Mouse (Mus musculus) E14TG2a.4 (cell line): ENCODE results near the gene Scap.
"Not testable (repeated sequence)": the region's sequence is repeated elsewhere in the genome, so short reads cannot be mapped to it uniquely, and the experiment has no call there.

Experiments
- H3K27me3 ChIP-seq: 2 replicates; pipeline ENCODE4 v1.6.1; 2014; ENCODE audit warnings: low read length, control low read depth; ENCODE audit not compliant: insufficient read depth
- H3K36me3 ChIP-seq: 2 replicates; pipeline ENCODE4 v1.6.1; 2014; ENCODE audit warnings: low read length, control low read depth; ENCODE audit not compliant: insufficient read depth
- H3K4me1 ChIP-seq: replicated peaks from 2 replicates; pipeline ENCODE4 v1.6.1; 2014; ENCODE audit warnings: low read depth, low read length, control low read depth
- H3K4me3 ChIP-seq: replicated peaks from 2 replicates; pipeline ENCODE4 v1.5.1; 2014; ENCODE audit warnings: mild to moderate bottlenecking, low read length
- H3K9me3 ChIP-seq: 2 replicates; pipeline ENCODE4 v1.6.1; 2014; ENCODE audit warnings: low read length, control low read depth
- CTCF ChIP-seq: conservative IDR thresholded peaks from 2 replicates; pipeline ENCODE4 v1.5.1; 2014; ENCODE audit warnings: low read length
- NANOG ChIP-seq: IDR thresholded peaks from 2 replicates; pipeline ENCODE4 v1.6.1; 2014; ENCODE audit warnings: borderline replicate concordance, low read length, mixed read lengths
- POU5F1 ChIP-seq: IDR thresholded peaks from 2 replicates; pipeline ENCODE4 v1.6.1; 2014; ENCODE audit warnings: low read length, borderline replicate concordance

The Scap gene

DNA sequence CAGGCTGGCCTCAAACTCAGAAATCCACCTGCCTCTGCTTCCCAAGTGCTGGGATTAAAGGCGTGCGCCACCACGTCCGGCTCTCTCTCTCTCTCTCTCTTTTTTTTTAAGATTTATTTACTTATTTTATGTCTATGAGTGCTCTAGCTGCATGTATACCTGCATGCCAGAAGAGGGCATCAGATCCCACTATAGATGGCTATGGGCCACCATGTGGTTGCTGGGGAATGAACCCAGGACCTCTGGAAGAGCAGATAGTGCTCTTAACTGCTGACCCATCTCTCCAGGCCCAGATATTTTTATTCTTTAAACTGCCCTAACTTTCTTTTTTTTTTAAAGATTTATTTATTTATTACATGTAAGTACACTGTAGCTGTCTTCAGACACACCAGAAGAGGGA, 70.2 kb downstream of the Scap start:
- H3K9me3 ChIP-seq, H3K4me3 ChIP-seq, H3K27me3 ChIP-seq: not testable (repeated sequence)
- peak; percentile 25; the same call in 1 of the 2 replicates for TF ChIP-seq CTCF
- H3K4me1 ChIP-seq, result peaks cover 77% of the 10 kb centered on the region
- peaks cover 45% of the 10 kb centered on the region for H3K36me3 ChIP-seq

DNA sequence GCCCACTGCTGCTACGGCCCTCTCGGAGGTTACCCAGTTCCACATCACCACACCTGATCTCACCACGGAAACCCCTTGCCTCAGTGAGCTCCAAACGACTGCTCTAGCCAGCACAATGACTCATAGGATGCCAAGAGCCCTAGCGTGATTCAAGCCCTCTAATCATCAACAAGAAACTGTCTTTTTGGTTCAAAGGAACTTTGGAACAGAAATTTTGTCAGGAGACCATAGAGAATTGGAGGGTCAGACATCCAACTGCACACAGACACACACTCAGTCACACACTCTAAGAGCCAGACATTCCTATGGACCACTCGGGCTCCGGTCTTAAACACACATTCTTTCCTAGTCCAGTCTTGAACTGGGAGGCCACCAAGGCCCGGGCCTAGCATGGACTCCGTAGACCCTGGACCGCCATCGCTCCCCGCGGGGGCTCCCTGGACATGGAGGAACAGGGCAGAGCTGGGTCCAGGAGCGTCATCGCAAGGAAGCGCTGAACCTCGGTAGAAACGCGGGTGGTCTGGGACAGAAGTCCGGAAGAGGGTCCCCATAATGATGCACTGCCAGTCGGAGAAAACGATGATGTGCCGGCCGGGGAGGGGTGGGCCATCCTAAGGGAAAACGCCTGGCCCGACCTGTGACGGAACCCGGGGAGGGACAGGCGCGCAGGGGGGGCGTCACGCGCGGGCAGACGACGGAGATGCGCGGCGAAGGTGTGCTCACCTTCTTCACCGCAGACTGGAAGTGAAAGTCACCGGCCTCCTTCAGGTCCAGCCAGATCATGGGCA, 74.4 kb downstream of the Scap start:
- TF ChIP-seq CTCF, result no peak
- TF ChIP-seq POU5F1, result no peak
- no peak for TF ChIP-seq NANOG
- Histone ChIP-seq H3K36me3 (peaks cover 20% of the 10 kb centered on the region), H3K27me3 (no peaks in the 10 kb centered on the region), H3K9me3 (no peaks in the 10 kb centered on the region), H3K4me3 (peak overlapping the region; percentile 98), H3K4me1 (peaks cover 49% of the 10 kb centered on the region)

DNA sequence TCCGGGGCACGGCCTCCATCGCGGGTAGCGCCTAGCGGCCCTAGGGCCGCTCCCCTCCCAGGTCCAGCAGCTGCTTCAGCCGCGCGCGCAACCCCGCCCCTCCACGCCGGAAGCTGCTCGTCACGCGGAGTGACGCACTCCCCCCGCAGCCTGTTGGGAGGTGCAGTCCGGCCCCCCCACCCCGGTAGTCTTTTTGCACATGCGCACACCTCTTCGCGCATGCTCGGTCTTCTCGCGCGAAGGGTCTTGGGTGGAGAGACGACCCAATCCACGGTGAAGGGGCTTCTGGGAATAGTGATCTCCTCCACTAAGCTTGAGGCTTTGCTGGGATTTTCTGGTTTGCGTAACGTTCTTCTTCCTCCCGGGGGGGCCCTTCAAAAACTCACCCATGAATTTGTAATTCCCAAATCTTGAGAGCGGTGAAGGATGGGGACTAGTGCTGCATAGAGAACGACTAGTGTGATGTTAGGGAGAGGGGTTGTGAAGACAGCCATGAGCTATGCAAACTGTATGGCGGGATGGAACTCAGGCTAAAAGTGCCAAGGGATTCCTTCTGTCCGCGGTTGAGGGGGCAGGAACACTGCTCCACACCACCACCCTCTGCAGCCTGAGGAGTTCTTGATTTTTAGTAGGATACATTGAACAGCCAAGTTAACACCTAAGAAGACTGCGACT, 75.1 kb downstream of the Scap start, which contains the start of gene Ptpn23:
Ptpn23 (minus strand) TSS at position 115 of the 675 bp plus-strand sequence.
- Histone ChIP-seq H3K36me3 (peaks cover 15% of the 10 kb centered on the region), H3K27me3 (no peaks in the 10 kb centered on the region), H3K4me1 (peaks cover 48% of the 10 kb centered on the region), H3K4me3 (peak within 1 kb of the TSS; percentile 98), H3K9me3 (no peaks in the 10 kb centered on the region)
- no peak for TF ChIP-seq CTCF
- TF ChIP-seq NANOG, result no peak
- no peak for TF ChIP-seq POU5F1

DNA sequence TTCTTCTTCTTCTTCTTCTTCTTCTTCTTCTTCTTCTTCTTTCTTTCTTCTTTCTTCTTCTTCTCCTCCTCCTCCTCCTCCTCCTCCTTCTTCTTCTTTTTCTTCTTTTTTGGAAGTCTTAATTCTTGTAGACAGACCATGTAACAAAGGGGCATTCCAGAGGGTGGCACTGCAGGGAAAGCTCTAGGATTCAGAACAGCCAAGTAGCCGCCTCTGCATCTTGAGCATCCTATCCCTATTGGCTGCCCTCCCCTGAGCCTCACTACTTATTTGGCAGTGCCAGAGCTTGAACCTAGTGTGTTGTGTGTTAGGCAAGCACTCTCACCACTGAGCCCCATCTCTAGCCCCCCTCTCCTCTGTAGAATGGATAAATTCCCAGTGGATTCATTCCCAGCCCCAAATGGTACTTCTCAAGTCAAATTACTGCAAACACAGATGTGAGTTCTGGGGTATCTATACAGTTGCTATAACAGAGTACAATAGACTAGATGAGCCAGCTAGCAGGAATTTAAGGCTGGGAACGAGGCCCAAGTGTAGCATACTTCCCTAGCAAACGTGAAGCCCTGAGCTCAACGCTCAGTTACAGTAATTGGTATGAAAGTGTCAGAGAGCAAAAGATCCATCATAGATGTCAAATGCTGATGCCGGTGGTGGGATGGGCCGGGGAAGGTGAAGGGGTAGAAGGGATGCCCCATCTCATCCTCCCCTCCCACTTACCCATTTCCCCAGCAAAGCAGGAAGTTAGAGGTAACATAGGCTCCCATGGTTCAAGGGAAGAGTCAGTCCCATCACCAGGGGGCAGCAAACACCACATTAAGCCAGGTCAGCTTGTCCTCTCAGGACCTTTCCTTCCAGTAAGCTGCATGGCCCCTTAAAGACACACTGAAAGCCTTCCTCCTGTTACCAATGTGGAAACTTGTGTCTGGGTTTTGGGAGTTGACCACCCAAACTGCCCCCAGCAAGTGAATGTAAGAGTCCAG, 78.1 kb downstream of the Scap start:
- Histone ChIP-seq H3K4me1 (peaks cover 28% of the 10 kb centered on the region), H3K9me3 (no peaks in the 10 kb centered on the region), H3K27me3 (no peaks in the 10 kb centered on the region), H3K36me3 (no peaks in the 10 kb centered on the region), H3K4me3 (no peak overlapping the region)
- TF ChIP-seq POU5F1 (no peak), CTCF (peak; percentile 70)

DNA sequence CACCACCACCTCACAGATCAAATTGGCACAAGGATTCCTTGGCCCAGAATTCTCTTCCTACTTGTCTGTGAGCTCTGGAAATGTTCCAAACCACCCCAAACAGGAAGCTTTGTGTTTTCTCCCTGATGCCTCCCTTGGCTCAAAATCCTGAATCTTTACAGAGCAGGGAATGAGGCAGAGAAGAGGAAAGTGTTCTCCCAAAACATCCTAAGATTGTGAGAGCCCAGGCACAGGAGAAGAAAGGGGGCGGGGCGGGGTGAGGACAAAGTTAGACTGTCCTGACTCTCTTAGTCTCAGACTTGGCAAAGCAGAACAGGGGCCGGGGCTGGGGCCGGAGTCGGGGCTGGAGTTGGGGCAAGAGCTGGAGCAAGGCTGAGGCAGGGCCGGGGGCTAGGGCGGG, 79.8 kb downstream of the Scap start:
- no peak for TF ChIP-seq NANOG
- no peak for TF ChIP-seq POU5F1
- no peak for TF ChIP-seq CTCF
- Histone ChIP-seq H3K36me3 (no peaks in the 10 kb centered on the region), H3K4me3 (no peak overlapping the region), H3K9me3 (no peaks in the 10 kb centered on the region), H3K4me1 (peaks cover 15% of the 10 kb centered on the region), H3K27me3 (no peaks in the 10 kb centered on the region)

DNA sequence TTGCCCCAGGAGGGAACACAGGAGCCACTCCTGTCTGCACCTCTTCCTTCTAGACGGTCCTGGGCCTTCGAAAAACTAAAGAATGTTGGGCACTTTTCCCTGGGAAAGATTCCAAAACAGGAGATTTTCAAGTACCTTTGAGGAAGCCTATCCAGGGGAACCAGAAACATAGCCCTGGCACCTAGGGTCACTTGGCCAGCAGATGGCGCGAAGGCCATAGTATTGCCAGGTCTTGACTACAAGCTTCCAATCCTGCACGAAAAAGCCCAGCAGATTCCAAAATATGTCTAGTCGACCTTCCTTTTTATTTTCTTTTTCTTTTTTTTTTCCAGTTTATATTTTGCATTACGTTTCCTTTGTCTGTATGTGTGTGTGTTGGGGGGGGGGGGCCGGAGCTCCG, 80.7 kb downstream of the Scap start:
- H3K27me3 ChIP-seq, result no peaks in the 10 kb centered on the region
- H3K4me1 ChIP-seq, result peaks cover 11% of the 10 kb centered on the region
- no peak for TF ChIP-seq NANOG
- TF ChIP-seq CTCF, result 0 out of 2 replicates have a peak, but pooled peaks have one; percentile 7
- TF ChIP-seq POU5F1, result no peak
- no peak overlapping the region for H3K4me3 ChIP-seq
- no peaks in the 10 kb centered on the region for H3K36me3 ChIP-seq
- H3K9me3 ChIP-seq, result no peaks in the 10 kb centered on the region

DNA sequence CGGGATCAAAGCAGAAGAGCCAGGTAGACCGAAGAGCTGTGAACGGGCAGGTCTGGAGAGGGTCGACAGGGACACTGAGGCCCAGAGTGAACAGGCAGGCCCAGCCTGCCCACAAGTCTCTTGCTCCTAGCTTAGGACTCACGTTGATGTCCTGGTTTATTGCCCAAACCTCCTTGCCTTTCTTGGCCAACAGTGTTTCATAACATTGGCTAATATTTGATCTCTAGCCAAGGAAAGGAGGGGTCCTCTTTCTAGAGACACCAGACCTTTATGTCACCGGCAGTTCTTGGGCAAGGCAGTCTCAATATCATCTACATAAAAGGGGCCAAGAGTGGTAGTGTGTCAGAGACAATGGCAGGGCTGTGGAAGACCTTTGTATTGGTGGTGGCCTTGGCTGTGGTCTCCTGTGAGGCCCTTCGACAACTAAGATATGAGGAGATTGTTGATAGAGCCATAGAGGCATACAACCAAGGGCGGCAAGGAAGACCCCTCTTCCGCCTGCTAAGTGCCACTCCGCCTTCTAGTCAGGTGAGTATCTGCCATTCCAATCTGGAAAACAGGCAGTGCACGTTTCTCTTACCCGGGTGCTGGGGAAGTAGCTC, 86.5 kb downstream of the Scap start, which contains the start of gene Ngp:
Ngp (plus strand) TSS at position 237 of the 602 bp plus-strand sequence.
- H3K27me3 ChIP-seq, result no peaks in the 10 kb centered on the region
- no peaks in the 10 kb centered on the region; the same call in 1 of the 2 replicates for H3K4me1 ChIP-seq
- H3K9me3 ChIP-seq, result no peaks in the 10 kb centered on the region
- H3K4me3 ChIP-seq, result no peak within 1 kb of the TSS
- no peaks in the 10 kb centered on the region for H3K36me3 ChIP-seq
- TF ChIP-seq CTCF (no peak), POU5F1 (no peak), NANOG (no peak)
